Mouse (Mus musculus) frontal cortex, postnatal 25 days (tissue): ENCODE measurements around the gene Mrgpra2b.
"Not testable (repeated sequence)": the region's sequence is repeated elsewhere in the genome, so short reads cannot be mapped to it uniquely, and the experiment has no call there.

Experiments
- DNase-seq, 2 experiments: peaks; one replicate each; pipeline ENCODE4 v3.0.0; 2022; ENCODE audit warnings: low spot score in 2 of 2

The Mrgpra2b gene

DNA sequence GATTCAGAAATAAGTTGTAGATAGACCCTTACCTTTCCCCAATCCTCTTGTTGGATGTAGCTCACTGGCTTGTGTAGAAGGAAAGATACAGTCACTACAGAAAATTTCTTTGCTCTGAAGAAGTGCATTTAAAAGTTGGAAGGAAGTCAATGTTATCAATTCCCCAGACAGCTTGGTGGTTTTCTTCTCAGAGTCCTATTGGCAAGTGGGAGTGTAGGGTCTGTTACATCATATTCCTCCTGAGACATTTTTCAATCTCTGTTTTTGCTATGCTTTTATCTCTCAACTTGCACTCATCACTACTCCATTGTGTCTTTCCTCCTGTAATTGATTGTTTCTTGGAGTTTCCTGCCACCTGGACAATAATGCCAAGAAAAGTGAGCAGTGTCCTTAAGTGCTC, at the start of gene Mrgpra2b:
Gene Mrgpra2b, minus strand, starts transcription at position 101 of the 400 bp plus-strand sequence.
- no peak for DNase-seq

GRCm38 (mm10) chr7:47516379-47516778, 12.3 kb downstream of the Mrgpra2b start:
- no peak for DNase-seq

DNA sequence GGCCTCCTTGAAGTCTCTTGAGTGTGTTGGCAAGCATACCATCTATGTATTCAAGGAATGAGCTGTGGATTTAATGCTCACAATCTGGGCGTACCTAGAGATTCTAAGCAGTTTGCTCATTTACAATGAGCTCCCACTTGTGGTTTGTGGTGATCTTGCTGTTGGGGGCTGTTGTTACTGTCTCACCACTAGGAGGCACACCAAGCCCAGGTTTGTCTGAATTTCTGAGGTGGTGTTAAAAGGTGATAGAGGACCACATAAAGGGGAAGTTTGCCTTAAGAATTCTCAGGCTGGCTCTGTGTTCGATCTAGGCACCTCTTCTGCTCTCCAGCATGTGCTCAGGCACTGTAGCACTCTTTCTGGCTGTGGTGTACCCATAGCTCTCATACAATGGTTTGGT, 13.6 kb downstream of the Mrgpra2b start:
- no peak for DNase-seq

- DNase-seq = no peak
Observed at GRCm38 (mm10) chr7:47502953-47503352, 25.7 kb downstream of the Mrgpra2b start.

- not testable (repeated sequence) for DNase-seq
Observed at GRCm38 (mm10) chr7:47491266-47491665, 37.4 kb downstream of the Mrgpra2b start.

DNA sequence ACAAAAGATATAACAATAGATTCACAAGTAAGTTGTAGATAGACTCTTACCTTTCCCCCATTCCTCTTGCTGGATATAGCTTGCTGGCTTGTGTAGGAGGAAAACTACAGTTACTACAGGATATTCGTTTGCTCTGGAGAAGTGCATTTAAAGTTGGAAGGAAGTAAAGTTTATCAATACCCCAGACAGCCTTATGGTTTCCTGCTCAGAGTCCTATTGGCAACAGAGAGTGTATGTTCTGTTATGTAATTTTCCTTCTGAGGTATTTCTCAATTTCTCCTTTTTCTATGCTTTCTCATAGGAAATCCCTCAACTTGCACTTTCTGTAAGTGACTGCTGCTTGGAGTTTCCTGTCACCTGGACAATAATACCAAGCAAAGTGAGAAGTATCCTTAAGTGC, 39.2 kb downstream of the Mrgpra2b start:
- not testable (repeated sequence) for DNase-seq

GRCm38 (mm10) chr7:47483181-47483580, 45.5 kb downstream of the Mrgpra2b start:
- not testable (repeated sequence) for DNase-seq

GRCm38 (mm10) chr7:47473904-47474303, 54.8 kb downstream of the Mrgpra2b start:
- not testable (repeated sequence) for DNase-seq

DNA sequence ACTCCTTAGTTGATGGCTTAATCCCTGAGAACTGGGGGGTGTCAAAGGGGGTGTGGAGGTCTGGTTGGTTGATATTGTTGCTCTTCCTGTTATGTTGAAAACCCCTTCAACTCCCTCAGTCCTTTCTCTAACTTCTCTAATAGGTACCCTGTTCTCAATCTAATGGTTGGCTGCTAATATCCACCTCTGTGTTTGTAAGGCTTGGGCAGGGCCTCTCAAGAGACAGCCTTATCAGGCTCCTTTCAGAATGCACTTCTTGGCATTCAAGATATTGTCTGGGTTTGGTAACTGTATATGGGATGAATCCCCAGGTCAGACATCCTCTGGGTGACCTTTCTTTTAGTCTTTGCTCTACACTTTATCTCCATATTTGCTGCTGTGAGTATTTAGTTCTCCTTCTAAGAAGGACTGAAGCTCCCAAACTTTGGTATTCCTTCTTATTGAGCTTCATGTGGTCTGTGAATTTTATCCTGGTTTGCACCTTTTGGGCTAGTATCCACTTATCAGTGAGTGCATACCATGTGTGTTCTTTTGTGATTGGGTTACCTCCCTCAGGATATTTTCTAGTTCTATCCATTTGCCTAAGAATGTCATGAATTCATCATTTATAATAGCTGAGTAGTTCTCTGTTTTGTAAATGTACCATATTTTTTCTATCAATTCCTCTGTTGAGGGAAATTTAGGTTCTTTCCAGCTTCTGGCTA, 63.2 kb downstream of the Mrgpra2b start:
- not testable (repeated sequence) for DNase-seq

DNA sequence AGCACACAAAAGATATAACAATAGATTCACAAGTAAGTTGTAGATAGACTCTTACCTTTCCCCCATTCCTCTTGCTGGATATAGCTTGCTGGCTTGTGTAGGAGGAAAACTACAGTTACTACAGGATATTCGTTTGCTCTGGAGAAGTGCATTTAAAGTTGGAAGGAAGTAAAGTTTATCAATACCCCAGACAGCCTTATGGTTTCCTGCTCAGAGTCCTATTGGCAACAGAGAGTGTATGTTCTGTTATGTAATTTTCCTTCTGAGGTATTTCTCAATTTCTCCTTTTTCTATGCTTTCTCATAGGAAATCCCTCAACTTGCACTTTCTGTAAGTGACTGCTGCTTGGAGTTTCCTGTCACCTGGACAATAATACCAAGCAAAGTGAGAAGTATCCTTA, 76.6 kb downstream of the Mrgpra2b start, which contains the start of gene Mrgpra2a:
Gene Mrgpra2a, minus strand, starts transcription at position 125 of the 400 bp plus-strand sequence.
- DNase-seq = not testable (repeated sequence)

DNA sequence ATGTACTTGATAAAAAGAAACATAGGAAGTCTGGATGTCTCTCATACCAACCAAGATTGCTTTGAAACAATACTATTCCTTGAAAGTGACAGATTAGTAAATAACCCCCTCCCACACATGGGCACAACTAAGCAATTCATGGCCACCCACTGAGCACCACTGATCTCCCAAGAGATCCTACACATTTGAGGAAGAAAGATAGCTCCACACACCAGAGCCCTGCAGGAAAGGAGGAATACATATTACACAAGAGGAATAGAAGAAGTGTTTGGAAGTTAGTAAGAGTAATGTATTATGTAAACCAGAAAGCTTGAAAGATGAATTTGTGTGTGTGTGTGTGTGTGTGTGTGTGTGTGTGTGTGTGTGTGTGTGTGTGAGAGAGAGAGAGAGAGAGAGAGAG, 82.9 kb downstream of the Mrgpra2b start:
- DNase-seq = not testable (repeated sequence)

DNA sequence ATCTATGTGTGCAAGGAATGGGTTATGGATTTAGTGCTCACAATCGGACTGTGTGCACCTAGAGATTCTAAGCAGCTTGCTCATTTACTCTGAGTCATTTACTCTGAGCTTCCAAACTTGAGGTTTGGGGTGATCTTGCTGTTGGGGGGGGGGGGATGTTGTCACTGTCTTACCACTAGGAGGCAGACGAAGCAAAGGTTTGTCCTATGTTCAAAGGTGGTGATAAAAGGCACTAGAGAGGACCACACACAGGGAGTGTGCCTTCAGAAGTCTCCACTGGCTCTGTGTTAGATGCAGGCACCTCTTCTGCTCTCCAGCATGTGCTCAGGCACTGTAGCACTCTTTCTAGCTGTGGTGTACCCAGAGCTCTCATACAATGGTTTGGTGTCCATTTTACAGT, 92.2 kb downstream of the Mrgpra2b start:
- not testable (repeated sequence) for DNase-seq

- not testable (repeated sequence) for DNase-seq
Observed at GRCm38 (mm10) chr7:47427815-47428508, 100.7 kb downstream of the Mrgpra2b start.
